Mouse (Mus musculus): ENCODE measurements around the gene Rexo1. TPM values are rescaled to one million over a fixed set of nuclear protein-coding genes. Genes with fewer than 3 reads are reported as not detected.
A peak's percentile ranks its signal among the peaks of the same experiment; 100 is the strongest.

Rexo1 gene
- polyA plus RNA-seq, 2 experiments = 10.7 to 19.1 TPM

DNA sequence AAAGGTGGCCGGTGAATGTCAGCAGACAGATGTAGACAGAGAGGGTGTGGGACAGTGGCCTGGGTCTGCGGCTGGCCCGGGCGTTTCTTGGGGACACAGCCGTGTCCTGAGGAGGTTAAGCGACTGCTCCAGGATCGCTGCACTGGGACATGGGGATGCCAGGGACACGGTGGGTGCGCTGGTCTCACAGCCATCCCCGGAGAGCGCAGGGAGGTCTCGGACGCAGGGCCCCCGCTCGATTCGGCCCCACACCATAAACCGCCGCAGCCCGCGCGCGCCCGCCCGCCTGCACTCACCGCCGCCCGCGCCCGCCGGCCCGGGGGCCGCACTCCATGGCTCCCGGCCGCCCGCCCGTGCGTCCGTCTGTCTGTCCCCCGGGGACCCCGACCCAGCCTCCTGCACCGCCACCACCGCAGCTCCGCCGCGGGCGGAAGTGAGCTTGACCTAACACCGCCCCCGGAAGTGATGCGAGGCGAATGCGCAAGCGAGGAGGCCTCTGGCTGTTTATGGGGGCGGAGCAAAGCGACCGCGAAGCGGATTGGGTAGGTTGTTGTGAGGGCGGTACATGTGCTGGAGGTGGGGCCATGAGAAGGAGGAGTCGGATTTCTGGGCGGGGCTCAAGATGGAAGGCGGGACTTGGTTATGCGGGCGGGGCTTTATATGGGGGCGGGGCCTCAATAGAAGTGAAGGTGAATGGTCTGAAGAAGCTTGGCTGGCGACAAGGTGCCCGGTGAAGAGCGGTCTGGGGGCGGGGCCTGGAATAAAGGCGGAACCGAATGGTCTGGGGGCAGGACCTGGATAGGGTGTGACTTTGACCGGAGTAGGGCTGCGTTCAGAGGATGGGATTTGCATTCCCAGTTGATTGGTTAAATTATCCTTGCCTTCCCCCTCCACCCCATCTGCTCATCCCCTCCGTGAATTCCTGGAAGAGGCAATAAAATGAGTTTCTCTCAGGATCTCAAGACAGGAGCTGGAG, 28.8 kb upstream of the Rexo1 start, which contains the start of gene Abhd17a:
Abhd17a (minus strand) TSS at position 463 of the 976 bp plus-strand sequence.
- under 1% methylated on average over 67 of the region's 73 CpGs for WGBS (ENCODE audit: insufficient replicate concordance)

DNA sequence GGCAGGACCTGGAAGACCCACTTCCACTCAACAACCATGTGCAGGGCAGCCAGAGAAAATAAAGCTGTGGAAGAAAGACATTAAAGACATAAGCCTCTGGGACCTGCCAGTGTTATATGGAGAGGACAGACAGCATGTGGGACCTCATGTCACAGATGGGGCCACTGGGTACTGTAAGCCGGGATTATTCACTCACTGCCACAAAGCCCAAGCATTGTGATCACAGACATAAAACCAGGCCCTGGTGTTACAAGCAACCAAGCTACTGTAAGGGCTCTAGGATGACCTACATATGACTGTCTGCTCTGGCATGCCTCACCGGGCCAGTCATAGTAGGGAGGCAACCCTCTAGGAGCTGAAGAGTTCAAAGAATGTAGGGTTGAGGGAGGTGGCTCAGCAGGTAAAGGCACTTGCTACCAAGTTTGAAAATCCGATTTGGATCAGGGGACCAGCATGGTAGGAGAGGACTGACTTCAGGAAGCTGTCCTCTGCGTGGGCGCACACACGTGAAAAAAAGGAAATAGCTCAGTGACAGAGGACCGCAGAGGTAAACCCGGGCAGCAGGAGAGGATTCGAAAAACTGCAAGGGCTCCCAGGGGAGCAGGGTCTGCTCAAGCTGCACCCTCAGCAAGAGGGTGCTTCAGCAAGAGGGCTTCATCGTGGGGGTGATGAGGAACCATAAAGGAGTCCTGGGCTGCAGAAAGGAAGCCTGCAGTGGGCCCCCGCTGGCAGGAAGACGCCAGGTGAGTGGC, 27.9 kb upstream of the Rexo1 start:
- DNase-seq (ENCODE audit: low read depth in 3 of 3, low spot score in 3 of 3) (no peak), ATAC-seq (ENCODE audit: insufficient read depth) (no peak)
- Histone ChIP-seq H3K27me3 (ENCODE audit: control insufficient read depth, insufficient read depth, low read length) (no peaks in the 10 kb centered on the region), H3K4me1 (replicated peaks; ENCODE audit: control insufficient read depth in 2 of 2, insufficient read depth in 2 of 2, low read length in 1 of 2) (peaks cover 14 to 22% of the 10 kb centered on the region in 2 experiments), H3K27ac (peak overlapping the region; percentile 49), H3K9me3 (ENCODE audit: control insufficient read depth, low read length) (no peaks in the 10 kb centered on the region), H3K9ac (replicated peaks) (peak overlapping the region; percentile 93), H3K4me2 (ENCODE audit: low read depth) (peak overlapping the region; percentile 82), H3K4me3 (ENCODE audit: insufficient read depth in 1 of 2, low read depth in 2 of 2, low read length in 2 of 2) (peak overlapping the region; percentile 94 to 96), H3K36me3 (replicated peaks; ENCODE audit: control insufficient read depth, insufficient read depth, low read depth) (peaks cover 2% of the 10 kb centered on the region)
- TF ChIP-seq CTCF (IDR thresholded peaks at IDR 0.05; ENCODE audit: low read depth) (no peak), EP300 (IDR thresholded peaks at IDR 0.05; ENCODE audit: low read depth) (no peak)
- WGBS (ENCODE audit: insufficient replicate concordance) = 7% methylated on average over 12 of the region's 12 CpGs

More for the DNA sequence above, 28.8 kb upstream of the Rexo1 start, which contains the start of gene Abhd17a:
- H3K9me3 ChIP-seq (ENCODE audit: control insufficient read depth, low read length) = no peaks in the 10 kb centered on the region
- peaks cover 14 to 24% of the 10 kb centered on the region in 2 experiments for H3K4me1 ChIP-seq (replicated peaks; ENCODE audit: control insufficient read depth in 2 of 2, insufficient read depth in 2 of 2, low read length in 1 of 2)
- ATAC-seq (ENCODE audit: insufficient read depth) = peak; percentile 96
- peaks cover 2% of the 10 kb centered on the region for H3K36me3 ChIP-seq (replicated peaks; ENCODE audit: control insufficient read depth, insufficient read depth, low read depth)
- TF ChIP-seq EP300 (IDR thresholded peaks at IDR 0.05; ENCODE audit: low read depth) (no peak), CTCF (IDR thresholded peaks at IDR 0.05; ENCODE audit: low read depth) (no peak)
- peak within 1 kb of the TSS; percentile 94 to 96 for H3K4me3 ChIP-seq (ENCODE audit: insufficient read depth in 1 of 2, low read depth in 2 of 2, low read length in 2 of 2)
- H3K27ac ChIP-seq = peak within 1 kb of the TSS; percentile 49
- H3K9ac ChIP-seq (replicated peaks) = peak within 1 kb of the TSS; percentile 93
- DNase-seq (ENCODE audit: low read depth in 3 of 3, low spot score in 3 of 3) = peak; percentile 97 to 98 (median 98)
- H3K27me3 ChIP-seq (ENCODE audit: control insufficient read depth, insufficient read depth, low read length) = no peaks in the 10 kb centered on the region
- peak within 1 kb of the TSS; percentile 82 for H3K4me2 ChIP-seq (ENCODE audit: low read depth)

DNA sequence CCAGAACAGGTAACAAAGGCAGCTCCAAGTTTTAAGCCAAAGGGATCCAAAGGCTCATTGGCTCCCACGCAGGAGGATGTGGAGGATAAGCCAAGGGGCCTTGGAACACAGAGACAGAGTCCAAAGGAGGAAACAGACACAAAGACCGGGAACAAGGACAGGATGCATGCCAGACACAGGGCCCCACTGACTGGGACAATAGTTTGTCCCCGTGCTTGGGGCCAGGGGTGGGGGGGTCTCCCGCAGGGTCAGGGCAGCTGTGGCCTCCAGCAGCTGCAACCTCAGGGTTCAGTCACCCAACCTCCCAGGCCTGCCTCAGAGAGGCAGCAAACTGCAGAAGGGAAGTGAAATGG, 25.9 kb upstream of the Rexo1 start:
- Histone ChIP-seq H3K4me3 (ENCODE audit: insufficient read depth in 1 of 2, low read depth in 2 of 2, low read length in 2 of 2) (no peak overlapping the region), H3K27ac (no peak overlapping the region), H3K27me3 (ENCODE audit: control insufficient read depth, insufficient read depth, low read length) (no peaks in the 10 kb centered on the region), H3K36me3 (replicated peaks; ENCODE audit: control insufficient read depth, insufficient read depth, low read depth) (peaks cover 2% of the 10 kb centered on the region), H3K4me2 (ENCODE audit: low read depth) (no peak overlapping the region), H3K9me3 (ENCODE audit: control insufficient read depth, low read length) (no peaks in the 10 kb centered on the region), H3K9ac (replicated peaks) (no peak overlapping the region), H3K4me1 (replicated peaks; ENCODE audit: control insufficient read depth in 2 of 2, insufficient read depth in 2 of 2, low read length in 1 of 2) (peaks cover 14 to 23% of the 10 kb centered on the region in 2 experiments)
- TF ChIP-seq CTCF (IDR thresholded peaks at IDR 0.05; ENCODE audit: low read depth) (no peak), EP300 (IDR thresholded peaks at IDR 0.05; ENCODE audit: low read depth) (no peak)
- WGBS (ENCODE audit: insufficient replicate concordance) = 58% methylated on average over 4 of the region's 4 CpGs
- DNase-seq (ENCODE audit: low read depth in 3 of 3, low spot score in 3 of 3) = no peak
- ATAC-seq (ENCODE audit: insufficient read depth) = no peak

DNA sequence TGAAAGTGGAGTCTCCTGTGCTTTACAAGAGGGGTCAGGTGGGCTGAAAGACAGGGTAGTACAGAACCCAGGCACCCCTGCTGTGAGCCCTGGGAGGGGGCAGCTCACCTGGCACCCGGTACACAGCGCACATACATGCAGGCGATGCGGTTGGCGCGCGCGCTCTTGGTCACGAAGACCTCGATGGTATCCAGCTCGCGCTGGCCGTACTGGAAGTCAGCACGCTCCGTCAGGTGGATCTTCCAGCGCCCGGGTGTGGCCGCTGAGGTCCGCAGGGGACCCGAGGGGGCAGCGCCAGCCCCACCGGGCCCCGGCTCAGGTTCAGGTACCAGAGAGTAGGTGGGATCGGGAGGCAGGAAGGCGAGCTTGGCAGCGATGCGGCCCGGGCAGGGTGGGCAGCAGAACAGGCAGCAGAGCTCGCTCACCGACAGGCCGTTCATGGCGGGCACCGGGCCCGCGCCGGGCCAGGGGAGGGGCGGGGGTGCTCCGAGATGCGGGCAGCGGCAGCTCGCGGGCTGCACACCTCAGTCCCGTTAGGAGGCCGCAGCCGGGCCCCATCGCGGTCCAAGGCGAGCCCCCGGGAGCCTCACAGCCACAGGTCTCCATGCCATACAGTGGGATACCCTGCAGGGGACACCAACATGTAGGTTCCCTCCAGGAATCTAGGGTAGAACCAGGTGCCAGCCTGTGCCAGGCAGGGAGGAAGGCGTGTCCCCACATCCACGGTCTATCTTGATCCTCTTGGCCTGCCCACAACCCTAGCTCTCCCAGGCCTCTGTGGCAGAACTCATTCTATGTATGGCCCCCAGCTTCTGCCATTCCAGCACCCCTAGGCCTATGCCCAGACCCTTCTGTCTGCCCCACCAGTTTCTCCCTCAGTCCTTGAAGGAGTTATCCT, 25.3 kb upstream of the Rexo1 start:
- no peak for DNase-seq (ENCODE audit: low read depth in 3 of 3, low spot score in 3 of 3)
- Histone ChIP-seq H3K4me3 (ENCODE audit: insufficient read depth in 1 of 2, low read depth in 2 of 2, low read length in 2 of 2) (no peak overlapping the region), H3K4me1 (replicated peaks; ENCODE audit: control insufficient read depth in 2 of 2, insufficient read depth in 2 of 2, low read length in 1 of 2) (peaks cover 14 to 23% of the 10 kb centered on the region in 2 experiments), H3K9me3 (ENCODE audit: control insufficient read depth, low read length) (no peaks in the 10 kb centered on the region), H3K27ac (no peak overlapping the region), H3K9ac (replicated peaks) (no peak overlapping the region), H3K4me2 (ENCODE audit: low read depth) (no peak overlapping the region), H3K36me3 (replicated peaks; ENCODE audit: control insufficient read depth, insufficient read depth, low read depth) (peaks cover 2% of the 10 kb centered on the region), H3K27me3 (ENCODE audit: control insufficient read depth, insufficient read depth, low read length) (no peaks in the 10 kb centered on the region)
- 90% methylated on average over 44 of the region's 51 CpGs for WGBS (ENCODE audit: insufficient replicate concordance)
- ATAC-seq (ENCODE audit: insufficient read depth) = no peak
- TF ChIP-seq EP300 (IDR thresholded peaks at IDR 0.05; ENCODE audit: low read depth) (no peak), CTCF (IDR thresholded peaks at IDR 0.05; ENCODE audit: low read depth) (no peak)
